Mouse (Mus musculus) midbrain, embryonic 10.5 days (tissue): ENCODE measurements at regions not wholly inside any gene's neighbourhood (a gene's known extent, or its start where the extent isn't known, plus 50 kb on each side); places are given as distances from the start of the nearest gene placed in this dataset.

Source experiments
- DNase-seq: peaks from one replicate; pipeline ENCODE4 v3.0.0-alpha.2; 2017; ENCODE audit warnings: low spot score
- H3K27ac ChIP-seq: fragments of 300-500 bp; sonication (generic); replicated peaks from 2 replicates; pipeline ENCODE4 v1.5.1; 2016; ENCODE audit warnings: mild to moderate bottlenecking
- H3K27me3 ChIP-seq: fragments of 300-500 bp; sonication (generic); 2 replicates; pipeline ENCODE4 v1.6.1; 2016; ENCODE audit warnings: low read depth, mild to moderate bottlenecking; ENCODE audit not compliant: poor library complexity, severe bottlenecking
- H3K36me3 ChIP-seq: fragments of 300-500 bp; sonication (generic); 2 replicates; pipeline ENCODE4 v1.6.1; 2016; ENCODE audit warnings: mild to moderate bottlenecking, moderate library complexity
- H3K4me1 ChIP-seq: fragments of 300-500 bp; sonication (generic); 2 replicates; pipeline ENCODE4 v1.6.1; 2016
- H3K4me3 ChIP-seq: fragments of 300-500 bp; sonication (generic); 2 replicates; pipeline ENCODE4 v1.5.1; 2016; ENCODE audit warnings: mild to moderate bottlenecking, moderate library complexity
- H3K9me3 ChIP-seq: fragments of 300-500 bp; sonication (generic); replicated peaks from 2 replicates; pipeline ENCODE4 v1.6.1; 2016; ENCODE audit warnings: mild to moderate bottlenecking
- WGBS: fragments of 180-500 bp; shearing (Covaris S2); methylation state at CpG from one replicate; pipeline ENCODE4 v1.1.7; 2016; 5-methylcytosine and 5-hydroxymethylcytosine counted together

DNA sequence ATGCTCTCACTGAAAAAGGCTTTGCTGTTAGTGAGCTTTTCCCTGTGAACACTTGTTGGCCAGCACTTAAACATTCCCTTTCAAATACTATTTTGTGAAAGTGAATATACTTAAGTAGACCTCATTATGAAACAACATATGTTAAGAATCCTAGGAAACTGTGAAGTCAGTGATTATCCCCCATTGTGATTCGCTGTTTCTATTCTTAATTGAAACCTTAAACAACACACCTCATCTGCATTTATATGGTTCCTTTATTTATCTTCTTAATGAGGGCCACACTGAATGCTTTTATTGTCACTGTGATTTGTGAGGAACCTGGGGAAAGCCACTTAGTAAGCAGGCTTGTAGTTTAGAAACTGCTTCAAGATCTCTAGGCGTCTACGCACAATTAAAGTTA is 58.5 kb upstream of the Tram1l1 start:
- no peak overlapping the region for H3K4me3 ChIP-seq
- H3K9me3 ChIP-seq, result no peaks in the 10 kb centered on the region
- no peak for DNase-seq
- H3K27ac ChIP-seq, result no peak overlapping the region
- H3K4me1 ChIP-seq, result peaks cover 12% of the 10 kb centered on the region; the same call in 1 of the 2 replicates
- H3K27me3 ChIP-seq, result no peaks in the 10 kb centered on the region
- no peaks in the 10 kb centered on the region for H3K36me3 ChIP-seq
- WGBS, result 44% methylated on average over 3 of the region's 3 CpGs

DNA sequence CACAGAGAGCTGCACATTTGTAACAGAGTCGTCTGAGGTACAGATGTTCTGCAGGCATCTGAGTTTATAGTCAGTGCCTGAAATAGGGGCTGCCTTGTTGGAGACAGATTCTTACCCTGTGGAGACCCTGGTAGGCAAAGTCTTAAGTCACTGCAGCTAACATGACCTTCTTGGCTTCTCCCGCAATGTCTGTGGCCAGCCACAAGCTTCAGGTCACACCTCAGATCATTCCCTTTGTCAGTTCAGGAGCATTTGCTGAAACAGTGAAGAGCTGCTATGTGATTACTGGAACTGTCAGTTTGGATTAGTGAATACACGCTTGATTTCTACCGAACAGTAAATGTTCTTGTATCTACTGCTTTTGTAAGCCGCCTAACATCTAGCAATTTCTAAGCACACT is 53.8 kb upstream of the Tram1l1 start:
- Histone ChIP-seq H3K4me3 (no peak overlapping the region), H3K27ac (no peak overlapping the region), H3K9me3 (no peaks in the 10 kb centered on the region), H3K27me3 (no peaks in the 10 kb centered on the region), H3K36me3 (no peaks in the 10 kb centered on the region), H3K4me1 (peaks cover 20% of the 10 kb centered on the region; the same call in 1 of the 2 replicates)
- 59% methylated on average over 5 of the region's 5 CpGs for WGBS
- DNase-seq, result no peak

DNA sequence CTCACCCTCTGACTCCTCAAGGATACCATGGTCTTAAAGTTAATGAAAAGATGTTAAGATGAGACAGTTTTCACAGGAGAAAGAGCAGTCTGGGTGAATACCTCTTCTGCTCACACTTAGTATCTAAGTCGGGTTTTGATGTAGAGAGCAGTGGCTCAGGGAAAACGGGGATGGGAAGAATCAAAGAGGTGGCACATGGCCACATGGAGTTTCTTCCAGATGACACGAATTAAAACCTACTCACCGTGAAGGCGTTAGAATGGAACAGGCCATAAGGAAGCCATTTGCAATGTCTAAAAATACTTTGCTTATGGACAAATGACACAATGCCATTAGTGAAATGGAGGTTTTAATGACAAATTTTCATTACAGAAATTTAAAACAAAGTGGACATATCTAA is 50.1 kb upstream of the Tram1l1 start:
- no peak overlapping the region for H3K4me3 ChIP-seq
- no peak overlapping the region for H3K27ac ChIP-seq
- H3K4me1 ChIP-seq, result peaks cover 20% of the 10 kb centered on the region; the same call in 1 of the 2 replicates
- no peak for DNase-seq
- no peaks in the 10 kb centered on the region for H3K9me3 ChIP-seq
- WGBS, result 73% methylated on average over 5 of the region's 5 CpGs
- H3K36me3 ChIP-seq, result no peaks in the 10 kb centered on the region
- H3K27me3 ChIP-seq, result no peaks in the 10 kb centered on the region
